Mouse (Mus musculus): ENCODE results near the gene Fam120a.

Gene Fam120a

DNA sequence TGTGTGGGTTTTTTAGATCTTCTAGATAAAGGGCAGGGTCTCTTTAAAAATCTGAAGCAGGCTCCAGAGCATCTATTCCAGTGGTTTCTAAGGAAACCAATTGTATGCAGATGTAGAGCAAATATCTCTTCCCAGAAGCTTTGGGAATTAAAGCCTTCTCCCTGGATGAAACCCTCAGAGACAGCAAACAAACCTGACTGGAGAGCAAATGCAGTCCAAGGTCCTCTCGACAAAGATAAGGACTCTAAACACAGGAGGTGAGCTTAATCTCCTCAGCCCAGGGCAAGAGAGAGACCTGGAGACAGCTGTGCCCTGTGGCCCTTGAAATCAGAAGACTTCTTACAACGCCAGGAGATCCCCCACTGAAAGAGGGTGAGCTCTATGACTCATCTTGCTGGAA lies 114.3 kb downstream of the Fam120a start:
- DNase-seq (ENCODE audit: low spot score in 2 of 2), result no peak

DNA sequence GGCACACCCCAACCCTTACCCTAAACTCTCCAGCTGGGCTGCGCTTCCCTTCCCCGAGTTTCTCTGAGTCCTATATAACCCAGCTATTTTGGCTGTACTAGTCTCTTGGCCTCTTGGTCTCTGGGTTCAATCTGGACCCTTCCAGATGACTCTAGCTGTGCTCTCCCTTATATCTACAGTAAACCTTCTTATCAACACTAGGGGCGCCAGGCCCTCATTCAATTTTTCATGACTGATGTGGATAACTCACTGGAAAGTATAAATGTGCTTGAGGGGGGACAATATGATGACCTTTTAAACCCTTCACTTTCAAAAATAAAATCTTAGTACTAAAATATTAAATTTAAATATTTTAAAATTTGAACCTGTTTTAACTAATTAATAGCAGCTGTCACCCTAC lies 115.0 kb downstream of the Fam120a start:
- no peak for DNase-seq (ENCODE audit: low spot score in 2 of 2)

GRCm38 (mm10) chr13:48851719-48852118 lies 116.1 kb downstream of the Fam120a start:
- DNase-seq (ENCODE audit: low spot score in 2 of 2), result no peak

- DNase-seq (ENCODE audit: low spot score in 2 of 2), result no peak
Observed at GRCm38 (mm10) chr13:48850771-48851170, 117.0 kb downstream of the Fam120a start.

DNA sequence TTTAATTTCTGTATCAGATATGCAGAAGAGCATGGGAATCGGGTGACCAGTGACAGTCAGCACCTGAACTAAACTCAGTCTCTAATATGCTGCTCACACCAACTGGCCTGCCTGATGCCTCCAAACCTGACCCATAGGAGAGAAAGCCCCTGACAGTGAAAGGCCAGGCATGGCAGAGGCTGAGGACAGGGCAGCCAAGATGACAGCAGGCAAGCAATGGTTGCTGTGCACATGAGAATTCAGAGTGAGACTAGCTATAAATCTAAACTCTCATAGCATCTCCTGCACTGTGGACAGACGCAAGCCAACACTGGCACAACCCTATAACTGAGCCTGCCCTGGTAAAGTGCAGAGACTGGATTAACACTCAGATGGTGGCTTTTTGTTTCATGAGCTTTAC lies 117.5 kb downstream of the Fam120a start:
- DNase-seq (ENCODE audit: low spot score in 2 of 2), result no peak

- DNase-seq (ENCODE audit: low spot score in 2 of 2), result no peak
Observed at GRCm38 (mm10) chr13:48849155-48849554, 118.7 kb downstream of the Fam120a start.

DNA sequence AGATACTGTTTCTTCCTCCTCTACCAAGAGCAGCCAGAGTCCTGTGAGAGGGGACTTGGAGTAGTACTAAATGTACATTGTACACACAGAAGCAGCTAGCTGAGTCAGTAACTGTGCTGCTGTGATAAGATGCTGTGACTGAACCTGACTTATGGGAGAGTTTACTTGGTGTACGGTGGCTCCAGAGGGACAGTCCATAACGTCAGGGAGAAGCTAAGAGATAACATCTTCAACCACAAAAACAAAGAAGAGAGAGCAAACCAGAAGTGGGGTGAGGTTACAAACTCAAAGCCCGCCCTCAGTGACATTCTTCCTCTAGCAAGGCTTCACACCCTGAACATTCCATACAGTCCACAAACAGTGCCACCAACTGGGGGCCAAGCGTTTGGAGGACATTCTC lies 122.5 kb downstream of the Fam120a start:
- DNase-seq (ENCODE audit: low spot score in 2 of 2), result no peak

DNA sequence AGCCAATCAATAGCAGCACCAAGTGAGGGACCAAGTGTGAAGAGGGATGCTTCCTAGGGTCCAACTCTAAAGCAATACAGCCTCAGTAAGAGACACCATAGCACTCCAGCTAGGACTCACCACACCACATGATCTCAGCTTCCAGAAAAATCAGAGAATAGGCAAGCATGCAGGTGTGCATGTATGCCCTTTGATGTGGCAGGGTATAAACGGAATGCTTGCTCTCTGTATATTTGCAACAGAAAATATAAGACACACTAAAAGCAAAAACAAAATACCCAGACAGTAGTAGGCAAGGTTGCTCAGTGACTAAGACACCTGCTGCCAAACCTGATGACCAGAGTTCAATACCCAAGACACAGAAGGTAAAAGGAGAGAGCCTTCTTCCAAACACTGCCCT lies 124.3 kb downstream of the Fam120a start:
- no peak for DNase-seq (ENCODE audit: low spot score in 2 of 2)

DNA sequence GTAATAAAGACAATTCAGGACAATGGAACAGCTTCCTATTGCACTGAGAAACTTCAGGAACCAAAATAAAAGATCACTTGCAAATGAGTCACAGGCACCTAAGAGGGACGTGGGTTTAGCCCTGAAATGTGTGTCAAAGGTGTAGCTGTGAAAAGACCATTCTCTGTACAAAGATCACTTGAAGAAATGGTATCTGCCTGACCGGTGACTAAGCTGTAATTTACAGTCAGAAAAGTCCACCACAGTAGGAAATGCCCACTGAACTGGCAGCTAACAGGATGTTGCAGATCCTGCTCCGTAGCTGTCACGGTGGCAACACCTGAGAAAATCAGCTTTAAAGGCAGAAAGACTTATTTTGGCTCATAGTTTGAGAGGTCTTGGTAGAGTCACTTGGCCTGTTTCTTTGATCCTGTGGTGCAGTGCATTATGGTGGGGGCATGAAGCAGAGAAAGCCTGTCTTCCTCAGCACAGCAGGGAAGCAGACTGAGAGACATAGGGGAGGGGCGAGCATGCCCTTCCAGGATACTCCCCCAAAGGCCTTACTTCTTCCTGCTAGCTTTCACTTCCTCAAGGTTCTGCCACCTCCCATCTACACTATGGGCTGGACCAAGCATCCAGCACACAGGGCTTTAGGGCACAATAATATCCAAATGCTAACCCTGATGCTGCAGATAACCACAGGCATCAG lies 125.8 kb downstream of the Fam120a start:
- DNase-seq (ENCODE audit: low spot score in 2 of 2), result no peak

GRCm38 (mm10) chr13:48838284-48838683 lies 129.5 kb downstream of the Fam120a start:
- no peak for DNase-seq (ENCODE audit: low spot score in 2 of 2)

GRCm38 (mm10) chr13:48837537-48837936 lies 130.3 kb downstream of the Fam120a start:
- DNase-seq (ENCODE audit: low spot score in 2 of 2), result no peak

GRCm38 (mm10) chr13:48830528-48831250 lies 137.1 kb downstream of the Fam120a start:
- no peak for DNase-seq (ENCODE audit: low spot score in 2 of 2)

DNA sequence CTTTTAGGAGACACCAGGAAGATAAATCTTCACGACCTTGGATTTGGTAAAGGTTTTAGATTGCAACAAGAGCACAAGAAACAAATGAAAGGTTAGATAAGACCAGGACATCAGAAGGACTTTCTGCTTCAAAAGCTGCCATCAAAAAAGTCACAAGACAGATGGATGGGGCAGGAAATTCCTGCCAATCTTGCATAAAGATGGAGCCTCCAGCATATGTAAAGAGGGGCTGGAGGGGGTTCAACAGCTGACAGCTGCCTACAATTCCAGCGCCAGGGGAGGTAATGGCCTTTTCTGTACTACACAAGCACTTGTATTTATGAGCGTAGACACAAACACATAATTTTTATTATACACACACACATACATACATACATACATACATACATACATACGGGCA lies 138.0 kb downstream of the Fam120a start:
- DNase-seq (ENCODE audit: low spot score in 2 of 2), result no peak

Measured in urinary bladder, postnatal 4 days (tissue).